Mouse (Mus musculus) midbrain, embryonic 11.5 days (tissue): ENCODE measurements around the gene Chst1. TPM values are rescaled to one million over a fixed set of nuclear protein-coding genes. Genes with fewer than 3 reads are reported as not detected.
A peak's percentile ranks its signal among the peaks of the same experiment; 100 is the strongest.

Source experiments
- ATAC-seq: fragments of 200-750 bp; cut with Nextera tagmentation; 2 replicates; pipeline ENCODE4 v1.8.0; 2017; ENCODE audit warnings: moderate TSS enrichment, moderate library complexity; ENCODE audit not compliant: low FRiP score
- DNase-seq: peaks from one replicate; pipeline ENCODE4 v3.0.0; 2015; ENCODE audit warnings: low spot score; ENCODE audit errors: missing footprints
- H3K27ac ChIP-seq: fragments of 300-500 bp; sonication (generic); 2 replicates; pipeline ENCODE4 v1.5.1; 2014; ENCODE audit warnings: low read depth, low read length
- H3K27me3 ChIP-seq: fragments of 300-500 bp; sonication (generic); 2 replicates; pipeline ENCODE4 v1.6.1; 2014; ENCODE audit warnings: mild to moderate bottlenecking, low read length, moderate library complexity, mixed read lengths; ENCODE audit not compliant: control insufficient read depth, insufficient read depth
- H3K36me3 ChIP-seq: fragments of 300-500 bp; sonication (generic); 2 replicates; pipeline ENCODE4 v1.6.1; 2014; ENCODE audit warnings: mild to moderate bottlenecking, low read length, moderate library complexity, mixed read lengths; ENCODE audit not compliant: control insufficient read depth, insufficient read depth
- H3K4me1 ChIP-seq: fragments of 300-500 bp; sonication (generic); 2 replicates; pipeline ENCODE4 v1.6.1; 2014; ENCODE audit warnings: low read length; ENCODE audit not compliant: control insufficient read depth, insufficient read depth
- H3K4me2 ChIP-seq: fragments of 300-500 bp; sonication (generic); 2 replicates; pipeline ENCODE4 v1.6.1; 2014; ENCODE audit warnings: mild to moderate bottlenecking, moderate library complexity
- H3K4me3 ChIP-seq: fragments of 300-500 bp; sonication (generic); 2 replicates; pipeline ENCODE4 v1.5.1; 2014; ENCODE audit warnings: low read depth, low read length
- H3K9ac ChIP-seq: fragments of 300-500 bp; sonication (generic); 2 replicates; pipeline ENCODE4 v1.6.1; 2014; ENCODE audit warnings: low read length
- H3K9me3 ChIP-seq: fragments of 300-500 bp; sonication (generic); 2 replicates; pipeline ENCODE4 v1.6.1; 2016; ENCODE audit warnings: low read length; ENCODE audit not compliant: control insufficient read depth
- WGBS: fragments of 180-500 bp; shearing (Covaris S2); extraction: QIAGEN DNeasy Blood & Tissue Kit; methylation state at CpG from one replicate; pipeline ENCODE4 v1.1.7; 2014; 5-methylcytosine and 5-hydroxymethylcytosine counted together
- polyA plus RNA-seq: library from polyadenylated mRNA; unstranded; fragments of >200 nt; fragmentation: Nextera tagmentation; extraction: Ambion mirVana; gene quantifications from 2 replicates; pipeline ENCODE4 v1.2.1, GENCODE M21; 2014

Chst1 gene
- polyA plus RNA-seq, 1 experiment from 2014 or later, result 4.3 TPM

- Histone ChIP-seq H3K4me3 (no peak overlapping the region), H3K4me1 (peaks cover 5% of the 10 kb centered on the region; the same call in 1 of the 2 replicates), H3K27me3 (peaks cover 3% of the 10 kb centered on the region; the same call in 1 of the 2 replicates), H3K9ac (no peak overlapping the region), H3K9me3 (no peaks in the 10 kb centered on the region), H3K4me2 (no peak overlapping the region), H3K27ac (no peak overlapping the region), H3K36me3 (no peaks in the 10 kb centered on the region)
- peak; percentile 19 for DNase-seq
- ATAC-seq, result no peak
- 62% methylated on average over 6 of the region's 6 CpGs for WGBS
Measured at GRCm38 (mm10) chr2:92607153-92607552, 7.6 kb downstream of the Chst1 start.

GRCm38 (mm10) chr2:92607592-92607991, 8.1 kb downstream of the Chst1 start:
- H3K4me2 ChIP-seq, result no peak overlapping the region
- 83% methylated on average over 3 of the region's 3 CpGs for WGBS
- H3K27ac ChIP-seq, result no peak overlapping the region
- no peaks in the 10 kb centered on the region for H3K36me3 ChIP-seq
- DNase-seq (peak; percentile 21), ATAC-seq (no peak)
- no peak overlapping the region for H3K4me3 ChIP-seq
- H3K27me3 ChIP-seq, result peaks cover 3% of the 10 kb centered on the region; the same call in 1 of the 2 replicates
- no peaks in the 10 kb centered on the region for H3K9me3 ChIP-seq
- no peak overlapping the region for H3K9ac ChIP-seq
- peaks cover 3% of the 10 kb centered on the region; the same call in 1 of the 2 replicates for H3K4me1 ChIP-seq

GRCm38 (mm10) chr2:92608013-92608619, 8.6 kb downstream of the Chst1 start:
- Histone ChIP-seq H3K4me2 (no peak overlapping the region), H3K36me3 (no peaks in the 10 kb centered on the region), H3K27me3 (no peaks in the 10 kb centered on the region; the same call in 1 of the 2 replicates), H3K9ac (no peak overlapping the region), H3K27ac (no peak overlapping the region), H3K4me3 (no peak overlapping the region), H3K9me3 (no peaks in the 10 kb centered on the region), H3K4me1 (peaks cover 3% of the 10 kb centered on the region; the same call in 1 of the 2 replicates)
- DNase-seq (peak; percentile 75), ATAC-seq (no peak)
- WGBS, result 77% methylated on average over 12 of the region's 12 CpGs

- no peak overlapping the region for H3K4me2 ChIP-seq
- peaks cover 3% of the 10 kb centered on the region; the same call in 1 of the 2 replicates for H3K4me1 ChIP-seq
- ATAC-seq (0 out of 2 replicates have a peak, but pooled peaks have one; percentile 27), DNase-seq (peak; percentile 98)
- no peaks in the 10 kb centered on the region for H3K27me3 ChIP-seq
- H3K9ac ChIP-seq, result no peak overlapping the region
- no peaks in the 10 kb centered on the region for H3K36me3 ChIP-seq
- H3K4me3 ChIP-seq, result no peak overlapping the region
- H3K27ac ChIP-seq, result no peak overlapping the region
- WGBS, result 46% methylated on average over 4 of the region's 4 CpGs
- no peaks in the 10 kb centered on the region for H3K9me3 ChIP-seq
Measured at GRCm38 (mm10) chr2:92608810-92609581, 9.5 kb downstream of the Chst1 start.

GRCm38 (mm10) chr2:92609704-92610379, 10.3 kb downstream of the Chst1 start:
- WGBS, result 81% methylated on average over 3 of the region's 3 CpGs
- Histone ChIP-seq H3K27me3 (no peaks in the 10 kb centered on the region), H3K9ac (no peak overlapping the region)

GRCm38 (mm10) chr2:92613645-92614044, 14.1 kb downstream of the Chst1 start:
- H3K36me3 ChIP-seq, result no peaks in the 10 kb centered on the region
- peak; percentile 73 for DNase-seq
- WGBS, result 97% methylated on average over 15 of the region's 15 CpGs
- H3K27ac ChIP-seq, result no peak overlapping the region
- H3K27me3 ChIP-seq, result no peaks in the 10 kb centered on the region
- H3K9me3 ChIP-seq, result no peaks in the 10 kb centered on the region
- no peak overlapping the region for H3K4me3 ChIP-seq
- no peak overlapping the region for H3K4me2 ChIP-seq
- H3K4me1 ChIP-seq, result peaks cover 3% of the 10 kb centered on the region; the same call in 1 of the 2 replicates
- no peak for ATAC-seq
- H3K9ac ChIP-seq, result no peak overlapping the region

More at GRCm38 (mm10) chr2:92609704-92610379, 10.3 kb downstream of the Chst1 start:
- no peaks in the 10 kb centered on the region for H3K36me3 ChIP-seq
- no peaks in the 10 kb centered on the region for H3K9me3 ChIP-seq
- ATAC-seq (no peak), DNase-seq (no peak)
- no peak overlapping the region for H3K4me3 ChIP-seq
- no peak overlapping the region for H3K27ac ChIP-seq
- no peak overlapping the region for H3K4me2 ChIP-seq
- peaks cover 3% of the 10 kb centered on the region; the same call in 1 of the 2 replicates for H3K4me1 ChIP-seq

- Histone ChIP-seq H3K27ac (no peak overlapping the region), H3K36me3 (no peaks in the 10 kb centered on the region), H3K27me3 (no peaks in the 10 kb centered on the region), H3K4me1 (peaks cover 2% of the 10 kb centered on the region; the same call in 1 of the 2 replicates), H3K4me3 (no peak overlapping the region), H3K9ac (no peak overlapping the region), H3K9me3 (no peaks in the 10 kb centered on the region), H3K4me2 (no peak overlapping the region)
- 90% methylated on average over 14 of the region's 14 CpGs for WGBS
- DNase-seq (no peak), ATAC-seq (no peak)
Measured at GRCm38 (mm10) chr2:92614106-92614505, 14.6 kb downstream of the Chst1 start.

GRCm38 (mm10) chr2:92617077-92617756, 17.7 kb downstream of the Chst1 start:
- no peak overlapping the region for H3K4me2 ChIP-seq
- no peak overlapping the region for H3K27ac ChIP-seq
- ATAC-seq (no peak), DNase-seq (no peak)
- no peak overlapping the region for H3K4me3 ChIP-seq
- no peaks in the 10 kb centered on the region for H3K4me1 ChIP-seq
- no peaks in the 10 kb centered on the region for H3K36me3 ChIP-seq
- WGBS, result 84% methylated on average over 16 of the region's 16 CpGs
- H3K27me3 ChIP-seq, result no peaks in the 10 kb centered on the region
- H3K9ac ChIP-seq, result no peak overlapping the region
- no peaks in the 10 kb centered on the region for H3K9me3 ChIP-seq
